Mouse (Mus musculus) midbrain, embryonic 13.5 days (tissue): ENCODE measurements around the gene Tsr2. TPM values are rescaled to one million over a fixed set of nuclear protein-coding genes. Genes with fewer than 3 reads are reported as not detected.

ENCODE experiments used
- ATAC-seq: fragments of 200-750 bp; cut with Nextera tagmentation; 2 replicates; pipeline ENCODE4 v1.8.0; 2017; ENCODE audit warnings: mild to moderate bottlenecking, moderate TSS enrichment, moderate library complexity
- H3K27ac ChIP-seq: fragments of 300-500 bp; sonication (generic); 2 replicates; pipeline ENCODE4 v1.5.1; 2015; ENCODE audit warnings: inconsistent platforms, mild to moderate bottlenecking, moderate library complexity
- H3K27me3 ChIP-seq: fragments of 300-500 bp; sonication (generic); 2 replicates; pipeline ENCODE4 v1.6.1; 2015; ENCODE audit warnings: mild to moderate bottlenecking, inconsistent platforms
- H3K36me3 ChIP-seq: fragments of 300-500 bp; sonication (generic); 2 replicates; pipeline ENCODE4 v1.6.1; 2015; ENCODE audit warnings: mild to moderate bottlenecking, inconsistent platforms
- H3K4me1 ChIP-seq: fragments of 300-500 bp; sonication (generic); replicated peaks from 2 replicates; pipeline ENCODE4 v1.6.1; 2015; ENCODE audit warnings: inconsistent platforms
- H3K4me2 ChIP-seq: fragments of 300-500 bp; sonication (generic); replicated peaks from 2 replicates; pipeline ENCODE4 v1.6.1; 2015; ENCODE audit warnings: moderate library complexity, mild to moderate bottlenecking, inconsistent platforms
- H3K4me3 ChIP-seq: fragments of 300-500 bp; sonication (generic); replicated peaks from 2 replicates; pipeline ENCODE4 v1.5.1; 2015; ENCODE audit warnings: mild to moderate bottlenecking, inconsistent platforms
- H3K9ac ChIP-seq: fragments of 300-500 bp; sonication (generic); replicated peaks from 2 replicates; pipeline ENCODE4 v1.6.1; 2015; ENCODE audit warnings: mild to moderate bottlenecking, inconsistent platforms
- H3K9me3 ChIP-seq: fragments of 300-500 bp; sonication (generic); 2 replicates; pipeline ENCODE4 v1.6.1; 2016; ENCODE audit warnings: mild to moderate bottlenecking, inconsistent platforms
- WGBS: fragments of 180-500 bp; shearing (Covaris S2); methylation state at CpG from one replicate; pipeline ENCODE4 v1.1.7; 2015; 5-methylcytosine and 5-hydroxymethylcytosine counted together
- polyA plus RNA-seq: library from polyadenylated mRNA; unstranded; fragments of >200 nt; fragmentation: Nextera tagmentation; extraction: Ambion mirVana; gene quantifications from 2 replicates; pipeline ENCODE4 v1.2.1, GENCODE M21; 2015

Gene Tsr2
- polyA plus RNA-seq: 34.8 and 38.3 TPM in 2 replicates

GRCm38 (mm10) chrX:151096171-151097058 lies at the start of gene Tsr2:
Gene Tsr2, minus strand, starts transcription at chrX:151096543.
- WGBS: 30% methylated on average over 35 of the region's 35 CpGs
- Histone ChIP-seq H3K4me3 (peak within 1 kb of the TSS; percentile 65), H3K9me3 (no peaks in the 10 kb centered on the region), H3K4me1 (peaks cover 10% of the 10 kb centered on the region), H3K36me3 (no peaks in the 10 kb centered on the region), H3K4me2 (peak within 1 kb of the TSS; percentile 60), H3K27me3 (peaks cover 3% of the 10 kb centered on the region; the same call in 1 of the 2 replicates), H3K27ac (no peak within 1 kb of the TSS; the same call in 1 of the 2 replicates), H3K9ac (peak within 1 kb of the TSS; percentile 71)
- ATAC-seq: peak; percentile 95

- Histone ChIP-seq H3K27ac (no peak overlapping the region), H3K36me3 (no peaks in the 10 kb centered on the region), H3K9me3 (no peaks in the 10 kb centered on the region), H3K9ac (no peak overlapping the region), H3K4me1 (no peaks in the 10 kb centered on the region), H3K4me3 (no peak overlapping the region), H3K27me3 (no peaks in the 10 kb centered on the region), H3K4me2 (no peak overlapping the region)
- 37% methylated on average over 9 of the region's 10 CpGs for WGBS
- ATAC-seq: no peak
Observed at GRCm38 (mm10) chrX:151132785-151133184, 36.4 kb upstream of the Tsr2 start.

GRCm38 (mm10) chrX:151130493-151130892 lies 34.1 kb upstream of the Tsr2 start:
- Histone ChIP-seq H3K9ac (no peak overlapping the region), H3K27ac (no peak overlapping the region), H3K4me2 (no peak overlapping the region), H3K9me3 (no peaks in the 10 kb centered on the region), H3K4me1 (no peaks in the 10 kb centered on the region), H3K4me3 (no peak overlapping the region), H3K36me3 (no peaks in the 10 kb centered on the region), H3K27me3 (no peaks in the 10 kb centered on the region)
- 74% methylated on average over 3 of the region's 3 CpGs for WGBS
- no peak for ATAC-seq

DNA sequence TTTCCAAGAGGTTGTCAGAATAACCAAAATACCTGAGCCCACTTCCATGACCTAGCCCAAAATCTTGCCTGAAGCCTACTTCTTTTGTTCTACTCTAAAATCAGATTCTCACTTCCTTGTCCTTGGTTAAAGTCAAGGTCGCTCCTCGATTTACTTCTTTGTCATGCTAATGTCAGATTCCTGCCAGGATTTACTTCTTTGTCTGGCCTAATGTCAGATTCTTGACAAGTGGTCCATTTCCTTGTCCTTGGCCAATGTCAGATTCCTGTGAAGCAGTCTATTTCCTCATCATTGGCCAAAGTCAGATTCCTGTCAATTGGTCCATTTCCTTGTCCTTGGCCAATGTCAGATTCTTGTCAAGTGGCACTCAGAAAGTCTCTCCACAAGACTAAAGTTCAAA lies 27.6 kb upstream of the Tsr2 start:
- no peaks in the 10 kb centered on the region for H3K9me3 ChIP-seq
- no peak overlapping the region for H3K4me3 ChIP-seq
- WGBS: 58% methylated on average over 2 of the region's 2 CpGs
- H3K36me3 ChIP-seq: no peaks in the 10 kb centered on the region
- no peak overlapping the region for H3K4me2 ChIP-seq
- ATAC-seq: no peak
- H3K9ac ChIP-seq: no peak overlapping the region
- H3K4me1 ChIP-seq: no peaks in the 10 kb centered on the region
- no peak overlapping the region for H3K27ac ChIP-seq
- no peaks in the 10 kb centered on the region for H3K27me3 ChIP-seq

DNA sequence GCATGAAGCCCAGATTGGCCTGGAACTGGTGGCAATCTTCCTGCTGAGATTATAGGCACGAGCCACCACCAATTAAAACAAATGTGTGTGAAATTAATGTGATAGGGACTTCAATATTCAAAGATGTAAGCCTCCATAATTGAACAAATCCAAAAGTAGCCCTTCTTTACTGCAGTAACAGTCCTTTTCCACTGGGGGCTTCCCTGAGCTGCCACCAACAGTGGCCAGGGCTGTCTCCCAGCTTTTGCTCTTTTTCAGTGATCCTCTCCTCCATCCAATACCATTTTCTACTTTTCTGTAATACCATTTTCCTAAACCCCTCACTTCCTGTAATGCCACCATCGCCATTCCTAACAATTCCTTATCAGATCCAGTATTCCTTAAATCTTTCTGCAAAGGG lies 21.1 kb upstream of the Tsr2 start:
- H3K4me2 ChIP-seq: no peak overlapping the region
- 17% methylated on average over 2 of the region's 2 CpGs for WGBS
- no peaks in the 10 kb centered on the region for H3K4me1 ChIP-seq
- no peaks in the 10 kb centered on the region for H3K9me3 ChIP-seq
- no peaks in the 10 kb centered on the region for H3K27me3 ChIP-seq
- H3K9ac ChIP-seq: no peak overlapping the region
- no peak overlapping the region for H3K27ac ChIP-seq
- no peak for ATAC-seq
- no peak overlapping the region for H3K4me3 ChIP-seq
- H3K36me3 ChIP-seq: no peaks in the 10 kb centered on the region

DNA sequence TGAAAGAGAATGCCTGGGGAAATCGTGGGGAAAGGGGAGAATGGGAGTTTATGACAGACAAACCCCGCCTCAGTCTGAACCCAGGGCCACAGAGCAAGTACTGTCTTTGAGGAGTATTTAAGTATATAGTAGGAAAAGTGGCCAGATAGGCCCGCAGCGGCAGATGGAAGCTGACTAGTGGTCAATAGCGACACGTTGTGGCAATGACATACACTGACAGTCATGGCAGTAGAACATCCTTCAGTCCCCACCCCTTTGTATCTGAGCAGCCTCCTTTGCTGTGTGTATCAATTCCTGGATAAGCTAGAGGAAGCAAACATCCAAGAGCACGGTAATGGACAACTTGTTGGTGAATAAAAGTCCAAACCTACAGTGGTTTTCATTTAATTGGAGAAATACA lies 20.5 kb upstream of the Tsr2 start:
- ATAC-seq: peak; percentile 45; the same call in 1 of the 2 replicates
- no peaks in the 10 kb centered on the region for H3K36me3 ChIP-seq
- H3K4me3 ChIP-seq: no peak overlapping the region
- no peak overlapping the region for H3K27ac ChIP-seq
- no peaks in the 10 kb centered on the region for H3K4me1 ChIP-seq
- WGBS: 19% methylated on average over 7 of the region's 7 CpGs
- no peaks in the 10 kb centered on the region for H3K9me3 ChIP-seq
- no peak overlapping the region for H3K4me2 ChIP-seq
- H3K27me3 ChIP-seq: no peaks in the 10 kb centered on the region
- no peak overlapping the region for H3K9ac ChIP-seq

DNA sequence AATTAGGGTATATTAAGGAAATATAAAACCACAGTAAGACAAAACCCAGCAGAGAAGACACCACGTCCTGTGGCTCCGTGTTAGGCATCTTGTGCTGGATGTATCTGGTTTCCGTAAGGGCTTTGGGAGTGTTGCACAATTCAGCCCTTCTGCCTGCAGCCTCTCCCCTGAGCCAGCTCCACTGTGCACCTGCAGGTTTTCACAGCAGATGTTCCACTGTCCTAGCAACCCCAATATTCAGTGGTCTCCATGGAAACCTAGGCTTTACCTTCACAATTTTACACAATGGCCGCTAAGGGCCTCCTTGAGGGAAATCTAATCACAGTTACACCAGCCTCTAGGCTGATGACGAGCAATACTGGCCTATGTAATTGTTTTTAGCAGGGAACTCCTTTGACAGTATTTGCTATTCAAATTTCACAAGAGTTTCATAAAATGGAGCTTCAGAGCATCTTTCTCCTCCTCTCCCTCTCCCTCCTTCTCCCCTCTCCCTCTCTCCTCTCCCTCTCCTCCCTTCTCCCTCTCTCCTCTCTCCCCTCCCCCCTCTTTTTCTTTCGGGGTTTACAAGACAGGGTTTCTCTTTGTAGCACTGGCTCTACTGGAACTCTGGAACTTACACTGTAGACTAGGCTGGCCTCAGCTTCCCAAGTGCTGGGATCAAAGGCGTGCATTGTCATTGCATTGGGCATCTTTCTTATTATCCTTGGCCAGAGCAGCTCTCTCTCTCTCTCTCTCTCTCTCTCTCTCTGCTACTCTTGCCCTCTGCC lies 11.1 kb upstream of the Tsr2 start:
- H3K27ac ChIP-seq: peak overlapping the region; percentile 27
- H3K9me3 ChIP-seq: no peaks in the 10 kb centered on the region
- 51% methylated on average over 7 of the region's 7 CpGs for WGBS
- peak; percentile 85 for ATAC-seq
- no peaks in the 10 kb centered on the region for H3K36me3 ChIP-seq
- no peak overlapping the region for H3K4me3 ChIP-seq
- H3K27me3 ChIP-seq: no peaks in the 10 kb centered on the region
- 0 out of 2 replicates have a peak, but pooled peaks cover 8% of the 10 kb centered on the region for H3K4me1 ChIP-seq
- H3K4me2 ChIP-seq: no peak overlapping the region
- no peak overlapping the region for H3K9ac ChIP-seq

DNA sequence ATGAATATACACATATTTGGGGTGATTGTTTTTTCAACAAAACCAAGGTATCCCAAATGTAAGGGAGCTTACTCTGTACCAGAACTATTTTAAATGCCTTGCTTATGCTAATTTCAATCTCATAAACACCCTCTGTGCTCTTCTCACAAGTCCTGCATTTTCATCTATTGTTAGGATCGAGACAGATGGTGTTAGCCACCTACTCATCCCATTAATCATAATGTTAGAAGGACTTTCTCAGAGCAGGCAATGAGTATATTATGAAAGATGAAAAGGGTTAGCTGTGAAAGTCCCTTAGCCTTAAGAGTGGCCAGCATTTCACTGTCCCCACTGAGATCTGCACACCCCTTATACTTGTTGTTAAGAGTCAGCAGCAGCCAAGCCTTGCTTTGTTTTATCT lies 8.9 kb downstream of the Tsr2 start:
- Histone ChIP-seq H3K4me1 (no peaks in the 10 kb centered on the region), H3K9ac (no peak overlapping the region), H3K27ac (no peak overlapping the region), H3K9me3 (no peaks in the 10 kb centered on the region), H3K36me3 (peaks cover 38% of the 10 kb centered on the region), H3K27me3 (no peaks in the 10 kb centered on the region), H3K4me3 (no peak overlapping the region), H3K4me2 (no peak overlapping the region)
- ATAC-seq: no peak
- 73% methylated on average over 1 of the region's 1 CpGs for WGBS

GRCm38 (mm10) chrX:151085599-151085998 lies 10.7 kb downstream of the Tsr2 start:
- Histone ChIP-seq H3K9me3 (no peaks in the 10 kb centered on the region), H3K9ac (no peak overlapping the region), H3K4me1 (no peaks in the 10 kb centered on the region), H3K27ac (no peak overlapping the region), H3K4me2 (no peak overlapping the region), H3K36me3 (peaks cover 43% of the 10 kb centered on the region), H3K27me3 (no peaks in the 10 kb centered on the region), H3K4me3 (no peak overlapping the region)
- 89% methylated on average over 2 of the region's 2 CpGs for WGBS
- no peak for ATAC-seq

- H3K4me3 ChIP-seq: no peak overlapping the region
- 68% methylated on average over 4 of the region's 4 CpGs for WGBS
- no peak overlapping the region for H3K9ac ChIP-seq
- no peak overlapping the region for H3K27ac ChIP-seq
- no peaks in the 10 kb centered on the region for H3K9me3 ChIP-seq
- no peak overlapping the region for H3K4me2 ChIP-seq
- no peaks in the 10 kb centered on the region for H3K4me1 ChIP-seq
- ATAC-seq: no peak
- H3K36me3 ChIP-seq: peaks cover 36% of the 10 kb centered on the region
- no peaks in the 10 kb centered on the region for H3K27me3 ChIP-seq
Observed at GRCm38 (mm10) chrX:151076941-151077485, 19.3 kb downstream of the Tsr2 start.

- no peaks in the 10 kb centered on the region for H3K27me3 ChIP-seq
- H3K4me3 ChIP-seq: no peak overlapping the region
- no peaks in the 10 kb centered on the region for H3K4me1 ChIP-seq
- no peak overlapping the region for H3K9ac ChIP-seq
- WGBS: 93% methylated on average over 5 of the region's 5 CpGs
- H3K9me3 ChIP-seq: no peaks in the 10 kb centered on the region
- peaks cover 44% of the 10 kb centered on the region for H3K36me3 ChIP-seq
- no peak overlapping the region for H3K4me2 ChIP-seq
- ATAC-seq: no peak
- H3K27ac ChIP-seq: no peak overlapping the region
Observed at GRCm38 (mm10) chrX:151076007-151076406, 20.3 kb downstream of the Tsr2 start.

GRCm38 (mm10) chrX:151067876-151068275 lies 28.5 kb downstream of the Tsr2 start:
- no peak overlapping the region for H3K27ac ChIP-seq
- no peak overlapping the region for H3K4me3 ChIP-seq
- H3K9me3 ChIP-seq: no peaks in the 10 kb centered on the region
- no peaks in the 10 kb centered on the region; the same call in 1 of the 2 replicates for H3K27me3 ChIP-seq
- H3K36me3 ChIP-seq: peaks cover 42% of the 10 kb centered on the region
- no peak for ATAC-seq
- H3K4me1 ChIP-seq: no peaks in the 10 kb centered on the region
- no peak overlapping the region for H3K4me2 ChIP-seq
- H3K9ac ChIP-seq: no peak overlapping the region
- 88% methylated on average over 5 of the region's 5 CpGs for WGBS
